In the genomic region with DNA sequence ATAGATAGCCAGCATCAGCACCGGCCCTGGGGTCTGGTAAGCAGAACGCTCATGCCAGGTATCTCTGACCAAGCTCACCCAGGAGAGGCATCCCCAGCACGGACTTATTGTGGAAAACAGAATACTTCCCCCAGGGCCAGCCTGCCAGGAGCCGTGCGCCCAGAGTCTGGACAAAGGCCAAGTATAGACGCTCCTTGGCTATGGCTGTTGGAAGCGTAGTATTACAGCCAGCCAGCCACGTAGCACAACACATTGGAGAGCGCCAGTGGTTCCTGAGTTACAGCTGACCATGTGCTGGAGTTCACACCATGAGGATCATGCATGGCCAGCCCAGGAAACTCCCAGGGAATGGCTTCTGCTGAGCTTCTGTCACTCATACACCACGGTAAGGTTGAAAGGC, we compare ENCODE assay signal across 13 mouse cellular contexts. TPM values are rescaled to one million over a fixed set of nuclear protein-coding genes. Genes with fewer than 3 reads are reported as not detected.
A peak's percentile ranks its signal among the peaks of the same experiment; 100 is the strongest.
DNase-seq lines count a peak whose midpoint lies in the region; ATAC-seq and TF ChIP-seq lines count a peak whose summit lies in the region.
"Had no signal": no experiment of that assay in that cellular context is flagged by ENCODE, and none has a peak within 500 bp of the region (broad histone marks: within the 10 kb centered on the region; RNA-seq: fewer than 3 reads in every experiment).

No protein-coding gene starts in this region.

- H3K9me3 ChIP-seq in hindbrain, embryonic 15.5 days = no peaks in the 10 kb centered on the region
- H3K9me3 ChIP-seq: forebrain, embryonic 12.5 days had no signal

- TF ChIP-seq CTCF in layer of hippocampus, adult 2 months (conservative IDR thresholded peaks at IDR 0.05) = no peak
- TF ChIP-seq CTCF in thymus, adult 2 months (IDR thresholded peaks at IDR 0.05; ENCODE audit: borderline replicate concordance, control insufficient read depth, extremely low read depth, insufficient read depth, low read length, poor library complexity) = no peak

- H3K27me3 ChIP-seq in hindbrain, embryonic 15.5 days = no peaks in the 10 kb centered on the region
- H3K27me3 ChIP-seq in thymus, adult 2 months (ENCODE audit: control insufficient read depth, insufficient read depth, low read length) = no peaks in the 10 kb centered on the region
- H3K27me3 ChIP-seq: forebrain, embryonic 12.5 days had no signal

- 61% methylated on average over 10 of the region's 10 CpGs for WGBS in hindbrain, embryonic 15.5 days
- 94% methylated on average over 10 of the region's 10 CpGs for WGBS in thymus, adult 2 months

- no peak overlapping the region for H3K4me2 ChIP-seq in hindbrain, embryonic 15.5 days
- H3K4me2 ChIP-seq: forebrain, embryonic 12.5 days; midbrain, embryonic 11.5 days had no signal

- H3K27ac ChIP-seq in layer of hippocampus, adult 2 months = peak overlapping the region; percentile 68; the same call in 1 of the 2 replicates
- H3K27ac ChIP-seq in hindbrain, embryonic 15.5 days (replicated peaks) = peak overlapping the region; percentile 51; the same call in 1 of the 2 replicates
- no peak overlapping the region for H3K27ac ChIP-seq in thymus, adult 2 months (ENCODE audit: control insufficient read depth, insufficient read depth, low read length)
- H3K27ac ChIP-seq: kidney, postnatal 0 days had no signal

- no peak overlapping the region for H3K4me3 ChIP-seq in layer of hippocampus, adult 2 months
- H3K4me3 ChIP-seq in hindbrain, embryonic 15.5 days = no peak overlapping the region
- H3K4me3 ChIP-seq in thymus, adult 2 months (ENCODE audit: control insufficient read depth, insufficient read depth, low read length) = no peak overlapping the region
- H3K4me3 ChIP-seq: forebrain, embryonic 12.5 days had no signal

- peak; percentile 62 for DNase-seq in adrenal gland, postnatal 10 days
- DNase-seq in adrenal gland, adult 18-20 months (ENCODE audit: low spot score in 2 of 2) = no peak
- no peak for DNase-seq in layer of hippocampus, adult 2 months (ENCODE audit: low spot score in 2 of 2)
- no peak for DNase-seq in layer of hippocampus, adult 9-10 months (ENCODE audit: low spot score)
- peak; percentile 47 for DNase-seq in gastrocnemius, postnatal 10 days
- DNase-seq in thymus, adult 2 months = no peak
- no peak for DNase-seq in layer of hippocampus, postnatal 36 days
- DNase-seq: right cerebral cortex, postnatal 25 days had no signal

- no peak for TF ChIP-seq POLR2A in thymus, adult 2 months (IDR thresholded peaks at IDR 0.05; ENCODE audit: control insufficient read depth, extremely low read depth, insufficient read depth, low read length, poor library complexity)

- no peaks in the 10 kb centered on the region for H3K36me3 ChIP-seq in hindbrain, embryonic 15.5 days
- H3K36me3 ChIP-seq in thymus, adult 2 months (ENCODE audit: control insufficient read depth, insufficient read depth, low read length) = no peaks in the 10 kb centered on the region

- no peak overlapping the region for H3K9ac ChIP-seq in hindbrain, embryonic 15.5 days
- H3K9ac ChIP-seq: forebrain, embryonic 12.5 days had no signal

- no peak for ATAC-seq in hindbrain, embryonic 15.5 days (ENCODE audit: low FRiP score, low read depth)
- ATAC-seq: activated CD4-positive, CD25-positive, alpha-beta regulatory T cell, adult 4 months had no signal

- H3K4me1 ChIP-seq in hindbrain, embryonic 15.5 days (replicated peaks) = peaks cover 30% of the 10 kb centered on the region
- H3K4me1 ChIP-seq in thymus, adult 2 months (replicated peaks; ENCODE audit: control insufficient read depth, insufficient read depth, low read length) = no peaks in the 10 kb centered on the region

RNA-seq across cellular contexts. Expression of gene Lmf1, which starts 55.2 kb away (rescaled TPM):
- total RNA-seq in adrenal gland, postnatal 10 days (2021) = 10 to 100 TPM; 35.8 to 44.3 TPM
- total RNA-seq in adrenal gland, adult 18-20 months (2021) = 10 to 100 TPM; 36.9 to 38.7 TPM
- total RNA-seq in layer of hippocampus, adult 2 months (2021) = 10 to 100 TPM; 25.5 to 31.2 TPM
- 10 to 100 TPM; 11.5 to 14.5 TPM for total RNA-seq in gastrocnemius, postnatal 10 days (2021)
- polyA plus RNA-seq in hindbrain, embryonic 15.5 days (2015; fragmentation: Nextera tagmentation; extraction: Ambion mirVana) = 23.8 and 25.1 TPM in 2 replicates
- 25.2 and 25.8 TPM in 2 replicates for polyA plus RNA-seq in thymus, adult 2 months (2012; rRNA removed)
- 10 to 100 TPM; 28.3 to 28.8 TPM for total RNA-seq in layer of hippocampus, postnatal 36 days (2021)

Comparison
In these comparisons a context has a peak if more than half of its experiments do, and no peak if none do; other contexts are left out.
1. DNase-seq: peak in adrenal gland, postnatal 10 days (single experiment) and gastrocnemius, postnatal 10 days (single experiment); none in adrenal gland, adult 18-20 months (0 of 2), layer of hippocampus, adult 2 months (0 of 2), layer of hippocampus, adult 9-10 months (single experiment), thymus, adult 2 months (single experiment) and layer of hippocampus, postnatal 36 days (0 of 2).